Mouse (Mus musculus) small intestine, adult 2 months (tissue): Measurements from ENCODE around the gene Ina.

Experiments
- CTCF ChIP-seq: fragments of 200-500 bp; IDR thresholded peaks from 2 replicates; pipeline ENCODE4 v1.5.1; 2012; ENCODE audit warnings: low read depth, mild to moderate bottlenecking, control low read depth, inconsistent platforms, low read length, moderate library complexity, mixed read lengths; ENCODE audit not compliant: insufficient replicate concordance, insufficient read length; ENCODE audit errors: extremely low read depth
- POLR2A ChIP-seq: fragments of 200-500 bp; IDR thresholded peaks from 2 replicates; pipeline ENCODE4 v1.6.1; 2012; ENCODE audit warnings: low read depth, mild to moderate bottlenecking, control low read depth, inconsistent platforms, low read length, moderate library complexity

DNA sequence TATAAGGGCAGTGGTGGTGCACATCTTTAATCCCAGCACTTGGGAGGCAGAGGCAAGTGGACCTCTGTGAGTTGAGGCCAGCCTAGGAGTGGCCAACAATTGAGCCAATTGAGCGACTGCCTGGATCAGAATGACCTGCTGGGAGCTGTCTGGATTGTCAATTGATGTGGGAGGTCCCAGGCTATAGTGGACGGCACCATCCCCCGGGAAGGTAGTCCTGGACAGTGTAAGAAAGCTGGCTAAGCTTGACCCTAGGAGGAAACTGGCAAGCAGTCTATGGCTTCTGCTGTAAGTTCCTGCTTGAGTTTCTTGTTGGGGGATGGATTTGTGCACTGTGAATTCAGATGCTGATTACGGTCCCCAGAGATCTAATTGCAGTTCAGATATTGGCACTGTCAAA, 46.6 kb upstream of the Ina start:
- TF ChIP-seq POLR2A (no peak), CTCF (no peak)
